Mouse (Mus musculus) layer of hippocampus, postnatal 36 days (tissue): ENCODE data around the gene Wfdc12. TPM values are rescaled to one million over a fixed set of nuclear protein-coding genes. Genes with fewer than 3 reads are reported as not detected.
"Not testable (repeated sequence)": the region's sequence is repeated elsewhere in the genome, so short reads cannot be mapped to it uniquely, and the experiment has no call there.

Experiments
- DNase-seq, 2 experiments: peaks; one replicate each; pipeline ENCODE4 v3.0.0; 2022
- total RNA-seq, 2 experiments: library from RNA; stranded (reverse); gene quantifications; 2 replicates each; pipeline ENCODE4 v1.2.3; 2021

Gene Wfdc12
- not detected for total RNA-seq

DNA sequence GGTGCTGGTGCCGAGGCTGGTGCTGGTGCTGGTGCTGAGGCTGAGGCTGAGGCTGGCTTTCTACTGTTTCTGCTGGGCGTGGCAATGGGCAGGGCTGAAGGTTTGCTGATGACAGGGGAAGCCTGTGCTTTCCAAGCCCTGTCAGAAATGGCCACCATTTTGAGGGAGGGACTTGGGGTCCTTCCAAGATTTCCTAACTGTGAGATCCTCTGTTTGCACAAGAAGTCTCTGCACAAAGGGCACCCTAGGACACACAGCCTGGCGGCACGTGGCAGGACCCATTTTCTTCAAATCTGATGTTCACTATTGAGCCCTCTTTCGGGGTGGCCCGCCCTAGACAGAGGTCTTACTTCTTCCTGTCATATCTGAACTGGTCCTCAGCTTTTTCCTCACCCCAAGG lies at the start of gene Wfdc12:
Gene Wfdc12 (minus strand): TSS at position 33 of the 400 bp plus-strand sequence.
- no peak for DNase-seq

DNA sequence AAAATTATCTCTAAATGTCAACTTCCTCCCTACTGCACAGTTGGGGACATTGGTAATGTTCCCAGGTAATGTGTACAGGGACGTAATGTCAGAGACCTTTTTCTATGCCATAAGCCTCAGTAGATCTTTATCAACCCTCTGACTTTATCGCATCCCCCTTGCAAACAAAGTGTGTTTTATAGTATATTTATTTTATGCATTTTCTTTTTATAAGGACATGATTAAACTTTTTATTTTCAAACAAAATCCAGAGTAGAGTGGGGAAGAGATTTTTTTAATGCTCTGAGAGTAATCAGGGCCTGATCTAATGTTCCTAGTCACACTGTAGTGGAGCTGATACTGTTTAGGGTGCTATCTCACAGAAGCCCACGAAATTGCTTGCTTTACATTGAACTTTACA lies 48.0 kb upstream of the Wfdc12 start, which contains the start of gene Svs2:
Gene Svs2 (minus strand): TSS at position 101 of the 400 bp plus-strand sequence.
- DNase-seq = no peak

DNA sequence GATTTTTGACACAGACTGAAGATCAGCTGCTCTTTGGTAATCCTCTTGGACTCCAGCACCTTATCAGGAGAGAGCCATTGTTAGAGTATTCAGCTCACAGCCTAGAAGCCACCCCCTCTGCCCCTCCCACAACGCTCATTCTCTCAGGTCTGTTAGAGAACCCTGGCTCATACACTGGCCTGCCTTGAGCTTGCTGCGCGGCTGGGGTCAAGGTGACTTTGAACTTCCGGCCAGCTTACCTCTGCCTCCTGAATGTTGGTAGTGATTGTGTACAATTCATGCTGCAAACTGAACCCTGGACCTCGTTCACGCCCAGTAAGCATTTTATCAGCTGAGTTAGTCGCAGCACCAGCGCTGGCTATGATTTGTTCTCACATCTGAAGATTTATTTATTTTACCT lies 42.3 kb upstream of the Wfdc12 start:
- DNase-seq = no peak

DNA sequence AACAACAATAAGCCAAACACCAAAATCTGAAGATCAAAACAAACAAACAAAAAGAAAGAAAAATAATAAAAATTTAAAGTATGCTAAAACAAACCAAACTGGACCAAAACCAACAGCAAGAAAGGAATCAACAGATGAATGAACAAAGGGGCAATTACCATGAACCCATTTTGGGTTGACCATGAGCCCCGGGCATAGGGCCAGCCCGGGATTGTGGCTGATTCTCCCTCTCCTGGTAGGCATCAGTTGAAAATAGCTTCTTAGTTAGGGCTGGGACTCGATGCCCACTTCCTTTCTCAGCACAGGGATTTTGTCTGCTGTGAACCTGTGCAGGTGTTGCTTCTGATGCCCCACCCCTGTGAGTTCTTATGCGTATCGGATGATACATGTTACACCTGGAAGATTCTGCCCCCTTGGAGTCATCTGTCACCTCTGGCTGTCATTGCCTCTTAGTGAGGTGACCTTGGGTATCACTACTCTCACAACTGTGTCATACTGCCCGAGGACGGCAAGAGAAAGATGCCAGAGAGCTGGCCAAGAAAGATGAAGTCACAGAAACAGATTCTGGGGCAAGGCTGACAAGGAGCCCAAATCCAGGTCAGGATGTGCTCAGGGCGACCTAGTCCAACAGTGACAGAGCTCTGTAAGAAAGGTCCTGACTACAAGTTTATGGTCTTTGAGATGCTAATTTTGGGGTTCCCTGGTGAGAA lies 38.1 kb upstream of the Wfdc12 start:
- no peak for DNase-seq

DNA sequence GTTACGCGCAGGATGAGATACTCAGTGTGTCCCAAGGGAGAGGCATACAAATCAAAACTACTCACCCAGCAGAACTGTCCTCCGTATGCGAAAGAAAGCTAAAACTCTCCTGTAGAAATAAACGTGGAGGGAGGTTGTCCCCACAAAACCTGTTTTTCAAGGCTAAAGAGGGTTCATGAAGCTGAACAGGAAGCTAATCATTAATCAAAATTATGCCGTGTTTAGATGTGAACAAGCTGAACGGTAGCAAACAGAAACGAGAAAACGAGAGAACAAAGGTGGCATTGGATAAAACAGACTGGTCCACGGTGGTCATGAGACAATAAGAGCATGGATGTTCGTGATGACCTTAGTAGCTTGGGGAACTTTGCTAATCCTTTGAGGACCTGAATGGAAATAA lies 31.1 kb upstream of the Wfdc12 start, which contains the start of gene Wfdc15b:
Gene Wfdc15b (minus strand): TSS at position 139 of the 400 bp plus-strand sequence.
- DNase-seq = no peak

DNA sequence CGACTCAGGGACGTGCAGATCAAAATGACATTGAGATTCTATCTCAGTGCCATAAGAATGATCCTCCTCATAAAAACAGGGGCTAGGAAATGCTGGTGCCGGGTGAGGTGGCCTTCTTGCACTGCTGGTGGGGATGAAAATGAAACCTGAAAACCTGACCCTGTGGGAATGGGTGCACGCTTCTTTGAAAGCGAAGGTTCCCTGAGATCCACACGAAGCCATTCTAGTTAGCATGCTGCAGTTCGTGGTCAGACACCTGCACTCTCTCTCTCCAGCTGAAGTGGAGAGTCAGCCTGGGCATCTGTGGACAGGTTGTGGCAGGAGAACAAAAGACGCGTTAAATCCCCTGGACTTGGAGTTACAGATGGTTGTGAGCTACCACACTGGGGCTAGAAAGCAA lies 28.9 kb upstream of the Wfdc12 start:
- no peak for DNase-seq

DNA sequence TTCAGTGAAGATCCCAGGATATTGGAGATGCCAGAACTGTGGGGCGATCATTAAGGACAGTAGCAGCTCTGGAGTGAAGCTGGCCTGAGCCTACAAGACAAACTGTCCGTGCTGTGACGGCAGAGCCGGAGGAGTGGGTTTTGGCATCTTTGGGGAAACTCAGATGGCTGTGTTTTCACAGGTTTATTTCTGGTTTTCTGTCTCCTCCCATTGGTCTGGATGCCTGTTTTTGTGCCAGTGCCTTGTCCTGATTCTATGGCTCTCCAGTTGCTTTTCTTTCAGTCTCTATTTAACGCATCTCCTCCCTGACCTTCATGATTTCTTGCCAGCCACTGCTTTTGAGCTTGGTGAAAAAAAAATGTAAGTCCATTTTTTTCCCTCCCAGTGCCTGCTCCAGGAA lies 22.3 kb upstream of the Wfdc12 start:
- DNase-seq = no peak

DNA sequence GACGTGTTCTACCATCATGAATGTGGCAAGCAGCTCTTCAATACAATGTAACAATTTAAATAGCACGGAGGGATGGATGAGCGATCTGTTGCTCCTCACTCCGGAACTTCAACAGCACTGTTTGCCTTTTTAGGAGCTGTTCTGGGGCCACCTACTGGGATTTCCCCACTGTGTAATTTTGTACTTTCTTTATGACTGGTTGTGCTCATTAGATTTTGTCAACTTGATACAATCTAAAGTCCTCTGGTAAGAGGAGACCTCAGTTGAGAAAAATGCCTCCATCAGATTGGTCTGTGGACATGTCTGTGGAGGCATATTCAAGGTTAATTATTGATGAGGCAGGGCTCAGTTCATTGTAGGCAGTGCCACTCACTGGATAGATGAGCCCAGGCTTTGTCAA lies 20.5 kb upstream of the Wfdc12 start:
- DNase-seq = no peak

DNA sequence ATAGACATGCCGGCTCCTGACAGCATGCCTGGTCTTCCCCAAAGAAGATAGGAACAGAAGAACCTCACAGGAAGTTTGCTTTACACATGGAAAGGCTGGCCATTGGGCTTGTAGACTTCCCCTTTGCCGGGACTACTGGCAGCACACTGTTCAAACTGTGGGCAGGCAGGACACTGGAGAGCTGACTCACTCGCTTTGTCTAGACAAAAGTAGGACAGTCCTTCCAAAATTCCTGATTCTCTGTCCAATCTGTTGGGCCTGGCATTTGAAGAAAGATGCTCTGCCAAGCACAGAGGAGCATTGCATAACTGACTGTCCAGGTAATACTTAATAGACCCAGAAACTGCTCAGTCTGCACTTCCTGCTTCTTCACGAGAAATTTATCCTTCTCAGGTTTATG lies 16.3 kb upstream of the Wfdc12 start:
- DNase-seq = no peak

DNA sequence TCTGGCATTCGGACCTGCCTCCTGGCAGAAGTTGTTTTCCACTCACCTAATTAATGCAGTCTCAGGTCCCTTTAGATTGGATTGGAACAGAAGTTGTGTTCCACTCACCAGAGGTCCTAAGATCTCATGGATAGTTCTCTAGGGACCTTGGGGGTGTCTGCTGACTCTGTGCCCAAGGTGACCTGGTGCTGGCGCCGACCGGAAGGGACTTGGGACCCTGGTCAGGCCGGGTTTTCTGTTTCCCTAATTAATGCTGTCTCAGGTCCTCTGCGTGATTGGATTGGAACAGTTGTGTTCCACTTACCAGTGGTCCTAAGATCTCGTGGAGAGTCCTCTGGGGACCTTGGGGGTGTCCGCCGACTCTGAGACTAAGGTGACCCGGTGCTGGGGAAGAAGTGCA lies 15.6 kb upstream of the Wfdc12 start:
- not testable (repeated sequence) for DNase-seq

DNA sequence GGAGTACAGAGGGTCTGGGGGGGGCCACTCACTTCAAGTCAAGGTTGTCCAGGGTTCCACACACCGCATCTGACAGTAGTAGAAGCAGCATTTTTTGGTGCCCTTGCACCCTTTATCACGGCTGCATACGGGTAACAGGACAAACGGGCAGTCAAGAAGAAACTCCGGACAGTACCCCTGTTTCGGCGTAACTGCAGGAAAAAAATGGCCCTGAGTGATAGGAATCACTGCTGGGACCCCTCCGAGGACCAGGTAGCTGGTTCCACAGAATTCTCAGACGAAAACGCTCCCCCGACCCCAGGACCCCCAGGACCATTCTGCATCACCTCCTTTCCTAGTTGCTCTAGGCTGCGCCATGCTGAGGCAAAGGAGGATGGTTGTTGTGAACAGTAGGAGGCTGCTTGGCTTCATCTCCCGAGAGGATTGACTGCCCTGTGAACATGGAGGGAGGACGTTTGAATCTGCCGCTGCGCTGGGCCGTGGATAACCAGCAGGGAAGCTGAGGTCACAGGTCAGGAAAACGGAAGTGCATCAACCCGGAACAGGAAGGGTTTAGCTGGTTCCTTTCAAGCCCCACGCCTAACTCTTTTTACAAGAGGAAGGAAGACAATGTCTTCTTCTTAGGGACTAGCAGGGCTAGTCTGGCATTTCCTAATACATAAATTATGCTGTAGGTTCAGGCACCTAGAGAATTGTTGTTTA lies 9.4 kb upstream of the Wfdc12 start, which contains the start of gene Wfdc15a:
Gene Wfdc15a (minus strand): TSS at position 505 of the 702 bp plus-strand sequence.
- no peak for DNase-seq

DNA sequence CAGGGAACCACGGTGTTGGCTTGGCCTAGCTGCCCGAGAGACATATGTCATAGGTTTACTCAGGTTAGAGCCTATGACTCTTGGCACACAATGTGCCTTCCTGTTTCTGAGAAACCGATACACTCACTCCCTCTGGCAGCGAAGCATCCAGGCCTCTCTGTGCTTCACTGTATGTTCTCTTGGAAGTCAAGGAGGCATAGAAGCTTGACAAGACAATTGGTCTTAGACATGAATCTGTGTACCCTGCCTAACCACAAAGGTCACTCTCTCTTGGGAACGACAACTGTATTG lies 6.2 kb upstream of the Wfdc12 start:
- DNase-seq = no peak

DNA sequence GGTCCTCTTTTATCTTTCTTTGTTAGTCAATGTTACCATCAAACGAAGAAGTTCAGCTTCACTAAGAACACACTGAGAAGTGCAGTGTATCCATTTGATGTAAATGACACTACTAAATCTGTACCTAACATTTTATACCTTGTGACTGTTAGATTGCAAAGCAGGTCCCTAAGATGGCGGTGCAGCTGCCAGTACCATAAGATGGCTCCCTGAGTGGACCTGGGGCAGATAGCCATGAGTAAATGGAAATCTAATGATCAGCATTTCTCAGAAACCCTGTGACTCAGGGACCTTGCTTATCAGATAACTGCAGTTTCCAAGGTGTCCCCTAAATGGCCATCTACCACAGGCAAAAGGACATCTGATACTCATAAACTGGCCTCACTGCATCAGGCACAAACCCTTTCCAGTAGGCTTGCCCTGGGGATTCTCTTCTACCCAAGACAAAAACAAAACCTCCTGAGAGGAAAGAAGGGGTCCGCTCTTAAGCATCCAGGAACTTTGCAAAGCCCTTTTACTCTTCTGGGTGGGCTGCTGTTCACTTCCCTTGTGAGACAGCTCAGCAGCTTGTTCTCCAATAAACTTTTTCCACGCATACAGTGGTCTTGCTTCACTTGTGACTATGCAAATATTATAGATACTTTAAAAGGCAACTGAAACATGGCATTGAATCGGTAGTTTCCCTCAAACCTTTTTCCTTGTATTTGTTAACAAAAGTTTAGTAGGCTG lies 5.7 kb upstream of the Wfdc12 start:
- no peak for DNase-seq

DNA sequence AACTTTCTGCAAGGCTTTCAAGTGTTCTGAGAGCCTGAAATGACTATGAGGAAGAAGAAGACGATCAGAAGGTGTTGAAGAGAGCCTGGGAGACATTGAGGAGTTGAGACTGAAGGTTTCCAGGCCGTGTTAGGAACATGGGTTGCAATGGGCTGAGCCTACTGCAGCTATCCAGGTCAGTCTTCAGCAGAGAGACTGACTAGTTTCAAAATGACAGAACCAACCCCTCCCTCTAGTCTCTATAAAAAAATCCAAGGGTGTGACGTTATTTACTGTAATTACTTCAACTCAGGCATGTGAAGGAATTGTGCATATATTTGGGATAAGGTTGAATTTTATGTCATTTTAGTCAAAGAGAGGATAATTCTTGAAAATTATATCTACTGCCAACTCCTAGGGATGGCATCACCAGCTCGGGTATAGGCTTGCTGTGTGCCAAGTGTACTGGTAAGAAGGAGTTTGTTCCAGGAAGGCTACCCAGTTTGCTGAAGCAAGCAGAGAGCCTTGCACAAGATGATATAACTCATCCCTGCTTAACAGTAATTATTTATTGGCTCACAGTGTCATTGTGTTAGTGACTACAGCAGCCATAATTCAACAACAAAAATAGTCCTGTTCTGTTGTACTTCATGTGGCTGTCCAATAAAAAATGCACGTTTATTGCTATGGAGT lies 4.7 kb upstream of the Wfdc12 start:
- no peak for DNase-seq

DNA sequence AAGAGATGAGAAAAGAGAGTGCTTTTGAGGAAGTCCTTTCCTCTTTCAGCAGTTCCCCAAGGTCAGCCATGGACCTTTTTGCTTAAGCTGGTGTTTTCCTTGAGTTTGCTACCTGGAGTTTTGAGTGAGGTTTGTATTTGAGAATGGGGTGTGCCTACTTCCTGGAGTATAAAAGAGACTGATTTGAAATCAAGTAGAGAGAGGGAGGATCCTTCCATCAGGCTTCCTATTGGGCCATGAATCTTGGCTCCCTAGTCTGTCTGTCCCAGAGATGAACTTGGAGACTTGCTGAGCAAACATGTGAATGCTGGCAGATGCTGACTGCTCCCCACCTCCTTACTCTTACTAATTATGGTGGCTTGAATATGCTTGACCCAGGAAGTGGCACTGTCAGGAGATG lies 1.9 kb upstream of the Wfdc12 start:
- no peak for DNase-seq

DNA sequence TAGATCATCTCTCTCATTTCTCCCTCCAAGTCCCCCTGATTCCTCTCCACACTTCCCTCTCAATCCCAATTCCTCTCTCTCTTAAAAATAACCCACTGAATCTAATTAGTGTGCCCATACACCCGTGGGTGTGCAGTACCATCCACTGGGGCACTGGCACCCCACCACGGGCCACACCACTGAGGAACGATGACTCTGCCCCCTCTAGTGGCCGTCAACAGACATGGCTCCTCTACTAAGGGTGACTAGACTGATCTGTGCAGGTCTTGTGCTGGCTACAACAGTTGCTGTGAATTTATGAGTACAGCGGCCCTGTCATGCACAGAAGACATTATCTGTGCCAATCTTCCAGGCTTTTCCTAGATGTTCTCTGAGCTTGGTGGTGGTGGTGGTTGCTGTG lies 1.7 kb downstream of the Wfdc12 start:
- no peak for DNase-seq

DNA sequence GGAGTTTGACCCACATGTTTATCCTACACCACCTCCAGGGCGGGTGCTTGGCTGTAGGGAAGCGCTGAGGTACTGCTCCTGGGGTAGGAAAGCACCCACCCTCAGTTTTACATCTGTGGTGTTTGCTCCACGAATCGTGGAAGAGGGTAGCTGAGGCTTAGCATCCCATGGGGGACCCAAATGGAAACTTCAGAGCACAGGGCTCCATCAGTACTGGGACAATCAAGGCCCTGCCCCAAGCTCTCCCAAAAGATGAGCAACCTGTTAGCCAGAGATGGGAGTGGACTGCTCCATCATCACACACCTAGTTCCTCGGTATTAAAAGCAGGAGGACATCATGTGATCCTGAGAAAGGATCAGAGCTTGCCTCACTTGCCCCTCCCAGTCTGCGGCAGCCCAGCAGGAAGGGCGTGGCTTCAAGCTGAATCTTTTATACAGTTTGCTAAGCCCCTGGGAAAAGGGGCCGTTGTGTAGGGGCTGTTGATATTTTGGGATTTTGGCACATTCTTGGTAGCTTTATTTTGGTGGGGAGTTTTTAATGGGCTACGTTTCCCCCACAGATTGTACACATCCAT lies 6.2 kb downstream of the Wfdc12 start:
- DNase-seq = no peak

DNA sequence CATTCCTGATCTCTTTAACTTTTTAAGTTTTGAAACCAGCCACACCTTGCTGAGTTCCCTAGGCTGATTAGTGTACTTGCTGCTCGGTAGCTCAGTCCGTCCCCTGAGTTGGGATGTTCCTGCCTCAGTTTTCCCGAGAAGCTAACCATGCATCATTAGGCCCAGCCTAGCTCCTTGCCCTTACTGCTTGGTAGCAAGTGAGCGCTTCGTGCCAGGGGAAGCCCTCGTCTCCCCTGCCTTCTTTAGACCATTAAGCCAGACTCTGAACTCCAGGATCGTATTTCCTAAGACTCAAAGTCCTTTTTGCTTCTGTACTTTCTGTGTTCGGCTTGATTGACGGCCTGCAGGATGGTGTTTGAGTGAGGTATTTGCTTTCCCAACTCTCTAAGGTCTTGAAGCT lies 7.1 kb downstream of the Wfdc12 start:
- DNase-seq = no peak

DNA sequence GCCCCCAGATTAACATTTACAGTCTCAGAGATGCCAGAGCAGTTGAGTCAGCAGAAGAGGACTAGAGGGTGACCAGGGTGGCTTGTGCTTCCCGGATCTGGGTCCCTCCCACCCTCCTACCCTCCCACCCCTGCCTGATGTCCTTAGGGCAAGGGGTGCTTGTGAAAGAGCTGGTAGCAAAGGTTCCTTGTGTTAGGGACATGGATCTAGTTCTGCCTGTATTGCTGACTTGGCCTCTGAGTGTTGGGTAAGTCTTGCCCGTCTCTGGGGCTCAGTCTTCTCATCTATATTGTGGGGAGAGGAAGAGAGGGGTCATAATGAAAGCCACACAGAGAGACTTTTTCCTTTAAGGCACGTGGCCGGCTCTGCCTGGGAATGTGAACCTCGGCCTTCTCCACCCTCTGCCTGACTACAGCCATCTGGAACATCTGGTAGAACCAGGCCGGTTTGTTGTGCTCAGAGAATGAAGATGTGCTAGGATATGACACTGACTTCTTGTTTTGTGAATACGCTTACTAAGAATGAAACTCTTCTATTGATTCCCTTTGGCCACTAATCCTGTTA lies 7.6 kb downstream of the Wfdc12 start, which contains the start of gene Wfdc5:
Gene Wfdc5 (minus strand): TSS at position 51 of the 564 bp plus-strand sequence.
- DNase-seq = no peak

DNA sequence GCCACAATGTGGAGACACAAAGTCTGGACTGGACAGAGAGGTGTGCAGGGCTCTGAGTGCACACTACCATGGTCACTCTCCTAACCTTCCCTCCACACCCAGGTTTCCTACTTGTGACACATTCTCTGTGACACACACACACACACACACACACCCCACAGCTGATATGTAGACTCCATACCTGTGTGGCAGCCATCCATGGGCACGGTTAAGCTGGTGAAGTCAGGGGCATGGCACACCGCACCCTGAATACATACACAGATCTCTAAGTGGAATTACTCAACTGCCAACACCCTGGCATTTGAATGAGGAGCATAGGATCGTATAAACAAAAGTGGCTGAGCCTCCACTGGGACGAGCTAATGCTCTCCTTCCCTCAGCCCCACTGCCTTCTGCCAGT lies 9.6 kb downstream of the Wfdc12 start:
- no peak for DNase-seq

DNA sequence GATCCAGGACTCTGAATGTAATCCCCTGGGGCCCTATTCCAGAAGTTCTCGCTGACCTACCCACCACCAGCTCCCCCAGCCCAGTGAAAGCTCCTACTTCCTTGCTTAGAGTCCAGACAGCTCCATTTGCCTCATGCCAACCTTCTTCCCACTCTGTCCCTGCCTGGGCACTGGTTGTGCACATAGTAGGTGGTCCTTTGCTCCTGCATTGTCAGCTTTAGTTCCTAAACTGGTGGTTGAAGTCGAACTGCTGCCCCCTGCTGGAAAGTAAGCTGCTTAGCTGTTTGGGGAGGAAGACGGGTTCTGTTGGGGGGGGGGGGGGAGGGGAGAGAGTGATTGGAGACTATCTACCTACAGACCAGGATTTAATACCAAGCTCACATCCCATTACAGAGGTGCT lies 10.3 kb downstream of the Wfdc12 start:
- DNase-seq = no peak

DNA sequence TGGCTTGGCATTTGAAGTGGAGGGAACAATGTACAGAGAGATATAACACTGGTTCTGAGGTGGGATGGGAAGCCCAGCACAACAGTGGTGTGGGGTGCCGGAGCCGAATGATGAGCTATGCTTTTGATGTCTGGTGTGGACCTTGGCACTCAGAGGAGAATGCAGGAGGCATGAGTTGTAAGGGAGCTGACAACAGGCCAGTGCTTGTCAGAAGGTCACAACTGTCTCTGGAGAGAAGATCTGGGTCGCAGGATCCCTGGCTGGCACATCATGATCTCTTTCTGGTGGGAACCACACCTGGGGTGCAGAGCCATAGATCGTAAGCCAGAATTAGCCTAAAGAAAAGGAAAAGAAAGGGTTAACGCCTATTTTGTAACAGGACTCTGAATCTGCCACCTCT lies 12.6 kb downstream of the Wfdc12 start:
- DNase-seq = no peak
